9 mouse cellular contexts compared by ENCODE assay signal in genomic region chr16:50688818-50689506, GRCm38 (mm10).
DNase-seq lines count a peak whose midpoint lies in the region; ATAC-seq and TF ChIP-seq lines count a peak whose summit lies in the region.
"Had no signal": no experiment of that assay in that cellular context is flagged by ENCODE, and none has a peak within 500 bp of the region (broad histone marks: within the 10 kb centered on the region; RNA-seq: fewer than 3 reads in every experiment).

No protein-coding gene starts in this region.

- DNase-seq in embryonic facial prominence, embryonic 10.5 days (ENCODE audit: low spot score): no peak
- no peak for DNase-seq in lung, adult 2 months
- DNase-seq in lung, adult 18-20 months: no peak
- no peak for DNase-seq in layer of hippocampus, postnatal 25 days (ENCODE audit: extremely low spot score in 1 of 2, low spot score in 1 of 2)
- no peak for DNase-seq in thymus, adult 2 months

- no peak for ATAC-seq in embryonic facial prominence, embryonic 13.5 days (ENCODE audit: insufficient number of reproducible peaks, insufficient read depth, low FRiP score, low TSS enrichment, low read depth)
- ATAC-seq in heart, embryonic 16.5 days (replicated peaks; ENCODE audit: extremely low read depth, insufficient read depth, low FRiP score): no peak
- peak; percentile 83 for ATAC-seq in neural tube, embryonic 14.5 days (ENCODE audit: low read depth)

- no peak overlapping the region for H3K27ac ChIP-seq in embryonic facial prominence, embryonic 13.5 days
- no peak overlapping the region for H3K27ac ChIP-seq in embryonic facial prominence, embryonic 10.5 days (replicated peaks)
- no peak overlapping the region for H3K27ac ChIP-seq in heart, embryonic 16.5 days (ENCODE audit: low read length)
- peak overlapping the region; percentile 28; the same call in 1 of the 2 replicates for H3K27ac ChIP-seq in neural tube, embryonic 14.5 days (ENCODE audit: low read depth, low read length)
- no peak overlapping the region for H3K27ac ChIP-seq in thymus, adult 2 months (ENCODE audit: control insufficient read depth, insufficient read depth, low read length)

- H3K27me3 ChIP-seq in embryonic facial prominence, embryonic 13.5 days: no peaks in the 10 kb centered on the region
- no peaks in the 10 kb centered on the region for H3K27me3 ChIP-seq in embryonic facial prominence, embryonic 10.5 days (replicated peaks; ENCODE audit: low read depth, poor library complexity, severe bottlenecking)
- H3K27me3 ChIP-seq in heart, embryonic 16.5 days (ENCODE audit: control insufficient read depth, insufficient read depth, low read length): no peaks in the 10 kb centered on the region
- no peaks in the 10 kb centered on the region for H3K27me3 ChIP-seq in neural tube, embryonic 14.5 days (ENCODE audit: control insufficient read depth, insufficient read depth, low read length)
- H3K27me3 ChIP-seq in thymus, adult 2 months (ENCODE audit: control insufficient read depth, insufficient read depth, low read length): no peaks in the 10 kb centered on the region

- no peak overlapping the region for H3K9ac ChIP-seq in embryonic facial prominence, embryonic 13.5 days
- H3K9ac ChIP-seq in heart, embryonic 16.5 days (ENCODE audit: low read length): peak overlapping the region; percentile 66
- H3K9ac ChIP-seq in neural tube, embryonic 14.5 days (replicated peaks; ENCODE audit: low read depth, low read length): no peak overlapping the region

- no peak for TF ChIP-seq POLR2A in lung, adult 2 months (IDR thresholded peaks at IDR 0.05; ENCODE audit: borderline replicate concordance, extremely low read depth, low read depth, low read length)
- no peak for TF ChIP-seq POLR2A in thymus, adult 2 months (IDR thresholded peaks at IDR 0.05; ENCODE audit: control insufficient read depth, extremely low read depth, insufficient read depth, low read length, poor library complexity)

- peak overlapping the region; percentile 19 for H3K4me3 ChIP-seq in embryonic facial prominence, embryonic 13.5 days
- H3K4me3 ChIP-seq in embryonic facial prominence, embryonic 10.5 days: no peak overlapping the region
- H3K4me3 ChIP-seq in lung, adult 2 months (replicated peaks; ENCODE audit: extremely low read depth, low read depth, low read length): peak overlapping the region; percentile 60
- H3K4me3 ChIP-seq in heart, embryonic 16.5 days (ENCODE audit: low read length): peak overlapping the region; percentile 58
- H3K4me3 ChIP-seq in neural tube, embryonic 14.5 days (ENCODE audit: low read depth, low read length): no peak overlapping the region
- no peak overlapping the region for H3K4me3 ChIP-seq in thymus, adult 2 months (ENCODE audit: control insufficient read depth, insufficient read depth, low read length)
- H3K4me3 ChIP-seq: erythroblast, embryonic 14.5 days had no signal

- no peak for TF ChIP-seq CTCF in lung, adult 2 months (IDR thresholded peaks at IDR 0.05; ENCODE audit: insufficient read depth, low read length)
- no peak for TF ChIP-seq CTCF in thymus, adult 2 months (IDR thresholded peaks at IDR 0.05; ENCODE audit: borderline replicate concordance, control insufficient read depth, extremely low read depth, insufficient read depth, low read length, poor library complexity)

- H3K4me1 ChIP-seq in embryonic facial prominence, embryonic 13.5 days: no peaks in the 10 kb centered on the region
- H3K4me1 ChIP-seq in embryonic facial prominence, embryonic 10.5 days: no peaks in the 10 kb centered on the region
- H3K4me1 ChIP-seq in lung, adult 2 months (ENCODE audit: control insufficient read depth, insufficient read depth, low read length): peaks cover 2% of the 10 kb centered on the region; the same call in 1 of the 2 replicates
- H3K4me1 ChIP-seq in heart, embryonic 16.5 days (ENCODE audit: control insufficient read depth, insufficient read depth, low read length): no peaks in the 10 kb centered on the region
- H3K4me1 ChIP-seq in neural tube, embryonic 14.5 days (ENCODE audit: control insufficient read depth, insufficient read depth, low read length): no peaks in the 10 kb centered on the region
- H3K4me1 ChIP-seq in thymus, adult 2 months (replicated peaks; ENCODE audit: control insufficient read depth, insufficient read depth, low read length): no peaks in the 10 kb centered on the region; the same call in 1 of the 2 replicates

- H3K9me3 ChIP-seq in embryonic facial prominence, embryonic 13.5 days: no peaks in the 10 kb centered on the region
- H3K9me3 ChIP-seq in embryonic facial prominence, embryonic 10.5 days: no peaks in the 10 kb centered on the region
- H3K9me3 ChIP-seq in heart, embryonic 16.5 days (replicated peaks; ENCODE audit: control insufficient read depth, low read length): no peaks in the 10 kb centered on the region
- no peaks in the 10 kb centered on the region for H3K9me3 ChIP-seq in neural tube, embryonic 14.5 days (ENCODE audit: control insufficient read depth, low read length)

- 64% methylated on average over 11 of the region's 11 CpGs for WGBS in embryonic facial prominence, embryonic 13.5 days
- WGBS in embryonic facial prominence, embryonic 10.5 days: 78% methylated on average over 11 of the region's 11 CpGs
- WGBS in lung, adult 2 months: 32% methylated on average over 11 of the region's 11 CpGs
- 37% methylated on average over 11 of the region's 11 CpGs for WGBS in heart, embryonic 16.5 days
- WGBS in neural tube, embryonic 14.5 days: 67% methylated on average over 11 of the region's 11 CpGs
- 18% methylated on average over 11 of the region's 11 CpGs for WGBS in thymus, adult 2 months

- peak overlapping the region; percentile 46 for H3K4me2 ChIP-seq in embryonic facial prominence, embryonic 13.5 days
- H3K4me2 ChIP-seq in heart, embryonic 16.5 days (ENCODE audit: low read depth, low read length): peak overlapping the region; percentile 74
- no peak overlapping the region for H3K4me2 ChIP-seq in neural tube, embryonic 14.5 days (ENCODE audit: low read depth, low read length)

- H3K36me3 ChIP-seq in embryonic facial prominence, embryonic 13.5 days: no peaks in the 10 kb centered on the region
- H3K36me3 ChIP-seq in embryonic facial prominence, embryonic 10.5 days (replicated peaks): no peaks in the 10 kb centered on the region
- H3K36me3 ChIP-seq in heart, embryonic 16.5 days (ENCODE audit: control insufficient read depth, insufficient read depth): no peaks in the 10 kb centered on the region
- H3K36me3 ChIP-seq in neural tube, embryonic 14.5 days (ENCODE audit: control insufficient read depth, insufficient read depth, low read length): no peaks in the 10 kb centered on the region
- H3K36me3 ChIP-seq in thymus, adult 2 months (ENCODE audit: control insufficient read depth, insufficient read depth, low read length): no peaks in the 10 kb centered on the region

Comparison
In these comparisons a context has a peak if more than half of its experiments do, and no peak if none do; other contexts are left out.
1. H3K4me3 ChIP-seq: peak in embryonic facial prominence, embryonic 13.5 days (single experiment), lung, adult 2 months (single experiment) and heart, embryonic 16.5 days (single experiment); none in embryonic facial prominence, embryonic 10.5 days (single experiment), neural tube, embryonic 14.5 days (single experiment) and thymus, adult 2 months (single experiment).